Mouse (Mus musculus) liver, postnatal 0 days (tissue): Measurements from ENCODE around the gene D10Wsu102e. TPM values are rescaled to one million over a fixed set of nuclear protein-coding genes. Genes with fewer than 3 reads are reported as not detected.
A peak's percentile ranks its signal among the peaks of the same experiment; 100 is the strongest.

Source experiments
- ATAC-seq: fragments of 200-750 bp; cut with Nextera tagmentation; 2 replicates; pipeline ENCODE4 v1.8.0; 2017; ENCODE audit warnings: mild to moderate bottlenecking, moderate library complexity
- DNase-seq: peaks from one replicate; pipeline ENCODE4 v3.0.0-alpha.2; 2016
- H3K27ac ChIP-seq: fragments of 300-500 bp; sonication (generic); 2 replicates; pipeline ENCODE4 v1.5.1; 2014; ENCODE audit warnings: antibody characterized with exemption, moderate library complexity, mild to moderate bottlenecking, low read depth
- H3K27me3 ChIP-seq: fragments of 300-500 bp; sonication (generic); 2 replicates; pipeline ENCODE4 v1.6.1; 2014; ENCODE audit warnings: low read length, control low read depth, mixed read lengths; ENCODE audit not compliant: insufficient read depth
- H3K36me3 ChIP-seq: fragments of 300-500 bp; sonication (generic); replicated peaks from 2 replicates; pipeline ENCODE4 v1.6.1; 2014; ENCODE audit warnings: mild to moderate bottlenecking, control low read depth, low read length, moderate library complexity, mixed read lengths; ENCODE audit not compliant: insufficient read depth
- H3K4me1 ChIP-seq: fragments of 300-500 bp; sonication (generic); 2 replicates; pipeline ENCODE4 v1.6.1; 2014; ENCODE audit warnings: antibody characterized with exemption, mild to moderate bottlenecking, control low read depth; ENCODE audit not compliant: insufficient read depth
- H3K4me2 ChIP-seq: fragments of 300-500 bp; sonication (generic); 2 replicates; pipeline ENCODE4 v1.6.1; 2014; ENCODE audit warnings: low read depth, mild to moderate bottlenecking, low read length, moderate library complexity, mixed read lengths
- H3K4me3 ChIP-seq: fragments of 300-500 bp; sonication (generic); 2 replicates; pipeline ENCODE4 v1.5.1; 2014; ENCODE audit warnings: low read depth, low read length
- H3K9ac ChIP-seq: fragments of 300-500 bp; sonication (generic); replicated peaks from 2 replicates; pipeline ENCODE4 v1.6.1; 2014; ENCODE audit warnings: mild to moderate bottlenecking, moderate library complexity
- H3K9me3 ChIP-seq: fragments of 300-500 bp; sonication (generic); 2 replicates; pipeline ENCODE4 v1.6.1; 2016; ENCODE audit warnings: mild to moderate bottlenecking, control low read depth, low read length, mixed read lengths
- CTCF ChIP-seq: sonication (generic); IDR thresholded peaks from 2 replicates; pipeline ENCODE4 v1.5.1; 2016; ENCODE audit warnings: antibody characterized with exemption, low read depth
- EP300 ChIP-seq: IDR thresholded peaks from 2 replicates; pipeline ENCODE4 v1.6.1; 2016; ENCODE audit warnings: antibody characterized with exemption, low read depth, mild to moderate bottlenecking
- WGBS: fragments of 180-500 bp; shearing (Covaris S2); extraction: QIAGEN DNeasy Blood & Tissue Kit; methylation state at CpG from one replicate; pipeline ENCODE4 v1.1.7; 2014; ENCODE audit not compliant: insufficient replicate concordance; 5-methylcytosine and 5-hydroxymethylcytosine counted together
- polyA plus RNA-seq: library from polyadenylated mRNA; unstranded; fragments of >200 nt; fragmentation: Nextera tagmentation; extraction: Ambion mirVana; gene quantifications from 2 replicates; pipeline ENCODE4 v1.2.1, GENCODE M21; 2015

Gene D10Wsu102e
- polyA plus RNA-seq, 1 experiment from 2014 or later, result 0.16 TPM

GRCm38 (mm10) chr10:83322551-83323100 is 37.4 kb upstream of the D10Wsu102e start:
- no peak overlapping the region for H3K27ac ChIP-seq
- no peaks in the 10 kb centered on the region for H3K9me3 ChIP-seq
- H3K4me2 ChIP-seq, result no peak overlapping the region
- H3K4me1 ChIP-seq, result peaks cover 5% of the 10 kb centered on the region
- ATAC-seq (peak; percentile 70), DNase-seq (peak; percentile 26)
- H3K9ac ChIP-seq, result no peak overlapping the region
- TF ChIP-seq CTCF (no peak), EP300 (no peak)
- 33% methylated on average over 7 of the region's 7 CpGs for WGBS
- H3K4me3 ChIP-seq, result no peak overlapping the region
- no peaks in the 10 kb centered on the region for H3K27me3 ChIP-seq
- H3K36me3 ChIP-seq, result no peaks in the 10 kb centered on the region

GRCm38 (mm10) chr10:83324871-83325270 is 35.1 kb upstream of the D10Wsu102e start:
- Histone ChIP-seq H3K9me3 (no peaks in the 10 kb centered on the region), H3K4me3 (no peak overlapping the region), H3K27ac (no peak overlapping the region), H3K9ac (no peak overlapping the region), H3K27me3 (no peaks in the 10 kb centered on the region), H3K4me2 (no peak overlapping the region), H3K4me1 (peaks cover 5% of the 10 kb centered on the region), H3K36me3 (no peaks in the 10 kb centered on the region)
- TF ChIP-seq EP300 (no peak), CTCF (no peak)
- no peak for DNase-seq
- ATAC-seq, result peak; percentile 41
- WGBS, result 51% methylated on average over 3 of the region's 3 CpGs

GRCm38 (mm10) chr10:83325903-83326302 is 34.1 kb upstream of the D10Wsu102e start:
- WGBS, result 77% methylated on average over 1 of the region's 1 CpGs
- H3K27me3 ChIP-seq, result no peaks in the 10 kb centered on the region
- no peak overlapping the region for H3K27ac ChIP-seq
- no peak for ATAC-seq
- H3K4me2 ChIP-seq, result no peak overlapping the region
- no peak overlapping the region for H3K4me3 ChIP-seq
- no peaks in the 10 kb centered on the region for H3K9me3 ChIP-seq
- DNase-seq, result no peak
- H3K4me1 ChIP-seq, result peaks cover 5% of the 10 kb centered on the region
- H3K36me3 ChIP-seq, result no peaks in the 10 kb centered on the region
- TF ChIP-seq EP300 (no peak), CTCF (no peak)
- no peak overlapping the region for H3K9ac ChIP-seq

- Histone ChIP-seq H3K27ac (no peak overlapping the region), H3K4me2 (no peak overlapping the region), H3K9me3 (no peaks in the 10 kb centered on the region), H3K27me3 (no peaks in the 10 kb centered on the region), H3K9ac (no peak overlapping the region), H3K36me3 (no peaks in the 10 kb centered on the region), H3K4me3 (no peak overlapping the region), H3K4me1 (peaks cover under 1% of the 10 kb centered on the region)
- ATAC-seq (no peak), DNase-seq (no peak)
- WGBS, result 89% methylated on average over 14 of the region's 14 CpGs
- TF ChIP-seq CTCF, result no peak
- no peak for TF ChIP-seq EP300
These were observed 33.3 kb upstream of the D10Wsu102e start for GRCm38 (mm10) chr10:83326648-83327285.

GRCm38 (mm10) chr10:83328791-83329190 is 31.2 kb upstream of the D10Wsu102e start:
- H3K4me1 ChIP-seq, result no peaks in the 10 kb centered on the region
- no peaks in the 10 kb centered on the region for H3K9me3 ChIP-seq
- H3K27me3 ChIP-seq, result no peaks in the 10 kb centered on the region
- H3K27ac ChIP-seq, result no peak overlapping the region
- H3K4me3 ChIP-seq, result no peak overlapping the region
- no peaks in the 10 kb centered on the region for H3K36me3 ChIP-seq
- ATAC-seq (no peak), DNase-seq (no peak)
- H3K4me2 ChIP-seq, result no peak overlapping the region
- no peak for TF ChIP-seq CTCF
- no peak for TF ChIP-seq EP300
- no peak overlapping the region for H3K9ac ChIP-seq
- WGBS, result 81% methylated on average over 5 of the region's 5 CpGs

- Histone ChIP-seq H3K27ac (no peak overlapping the region), H3K4me1 (no peaks in the 10 kb centered on the region), H3K9ac (no peak overlapping the region), H3K4me3 (no peak overlapping the region), H3K27me3 (peaks cover 14% of the 10 kb centered on the region), H3K4me2 (no peak overlapping the region), H3K36me3 (no peaks in the 10 kb centered on the region), H3K9me3 (no peaks in the 10 kb centered on the region)
- TF ChIP-seq CTCF, result no peak
- TF ChIP-seq EP300, result no peak
- DNase-seq, result no peak
- 38% methylated on average over 6 of the region's 6 CpGs for WGBS
- ATAC-seq, result no peak
These were observed 29.7 kb upstream of the D10Wsu102e start for GRCm38 (mm10) chr10:83330336-83330735.
